Mouse (Mus musculus) brown adipose tissue, adult 24 weeks (tissue): ENCODE data around the gene Mphosph9. TPM values are rescaled to one million over a fixed set of nuclear protein-coding genes. Genes with fewer than 3 reads are reported as not detected.

ENCODE experiments used
- H3K27ac ChIP-seq: fragments of 200-500 bp; replicated peaks from 2 replicates; pipeline ENCODE4 v1.5.1; 2012; ENCODE audit warnings: low read depth, mild to moderate bottlenecking, low read length
- H3K4me1 ChIP-seq: fragments of 200-500 bp; 2 replicates; pipeline ENCODE4 v1.6.1; 2012; ENCODE audit warnings: low read length, mixed read lengths; ENCODE audit not compliant: control insufficient read depth, insufficient read depth, insufficient read length
- H3K4me3 ChIP-seq: fragments of 200-500 bp; 2 replicates; pipeline ENCODE4 v1.5.1; 2012; ENCODE audit warnings: low read depth, mild to moderate bottlenecking, low read length, moderate library complexity; ENCODE audit not compliant: insufficient read depth
- polyA plus RNA-seq: library from polyadenylated mRNA; stranded (reverse); fragments of >200 nt; gene quantifications from 2 replicates; pipeline ENCODE4 v1.2.4, GENCODE M21; 2012; ENCODE audit not compliant: missing spikeins, insufficient read depth, insufficient read length

Gene Mphosph9
- polyA plus RNA-seq, 1 experiment: 2.0 TPM

- Histone ChIP-seq H3K4me1 (peaks cover 73% of the 10 kb centered on the region), H3K4me3 (no peak overlapping the region), H3K27ac (peak overlapping the region; percentile 95)
These were observed 116.1 kb downstream of the Mphosph9 start for GRCm38 (mm10) chr5:124211669-124212068.

GRCm38 (mm10) chr5:124211234-124211633 lies 116.5 kb downstream of the Mphosph9 start:
- H3K27ac ChIP-seq: peak overlapping the region; percentile 95
- peak overlapping the region; percentile 1; the same call in 1 of the 2 replicates for H3K4me3 ChIP-seq
- H3K4me1 ChIP-seq: peaks cover 76% of the 10 kb centered on the region

GRCm38 (mm10) chr5:124210281-124211016 lies 117.3 kb downstream of the Mphosph9 start:
- no peak overlapping the region for H3K4me3 ChIP-seq
- H3K4me1 ChIP-seq: peaks cover 76% of the 10 kb centered on the region
- H3K27ac ChIP-seq: peak overlapping the region; percentile 83

- no peak overlapping the region for H3K4me3 ChIP-seq
- H3K27ac ChIP-seq: peak overlapping the region; percentile 83
- H3K4me1 ChIP-seq: peaks cover 76% of the 10 kb centered on the region
These were observed 117.9 kb downstream of the Mphosph9 start for GRCm38 (mm10) chr5:124209850-124210249.

GRCm38 (mm10) chr5:124208030-124208429 lies 119.7 kb downstream of the Mphosph9 start:
- Histone ChIP-seq H3K4me3 (no peak overlapping the region), H3K27ac (0 out of 2 replicates have a peak overlapping the region, but pooled peaks have one; percentile 5), H3K4me1 (peaks cover 77% of the 10 kb centered on the region)

GRCm38 (mm10) chr5:124206481-124207038 lies 121.2 kb downstream of the Mphosph9 start:
- Histone ChIP-seq H3K4me3 (no peak overlapping the region), H3K27ac (peak overlapping the region; percentile 87), H3K4me1 (peaks cover 74% of the 10 kb centered on the region)

GRCm38 (mm10) chr5:124205809-124206380 lies 121.9 kb downstream of the Mphosph9 start:
- no peak overlapping the region for H3K4me3 ChIP-seq
- H3K27ac ChIP-seq: peak overlapping the region; percentile 87
- H3K4me1 ChIP-seq: peaks cover 69% of the 10 kb centered on the region

- Histone ChIP-seq H3K27ac (peak overlapping the region; percentile 87), H3K4me3 (no peak overlapping the region), H3K4me1 (peaks cover 64% of the 10 kb centered on the region)
These were observed 122.6 kb downstream of the Mphosph9 start for GRCm38 (mm10) chr5:124205211-124205610.

- H3K4me3 ChIP-seq: no peak overlapping the region
- H3K27ac ChIP-seq: peak overlapping the region; percentile 47
- H3K4me1 ChIP-seq: peaks cover 57% of the 10 kb centered on the region
These were observed 123.5 kb downstream of the Mphosph9 start for GRCm38 (mm10) chr5:124204127-124204794.

- H3K27ac ChIP-seq: peak overlapping the region; percentile 65
- no peak overlapping the region for H3K4me3 ChIP-seq
- H3K4me1 ChIP-seq: peaks cover 61% of the 10 kb centered on the region
These were observed 124.5 kb downstream of the Mphosph9 start for GRCm38 (mm10) chr5:124203251-124203650.

GRCm38 (mm10) chr5:124202071-124202470 lies 125.7 kb downstream of the Mphosph9 start:
- H3K4me3 ChIP-seq: no peak overlapping the region
- peaks cover 58% of the 10 kb centered on the region for H3K4me1 ChIP-seq
- H3K27ac ChIP-seq: 0 out of 2 replicates have a peak overlapping the region, but pooled peaks have one; percentile 9

GRCm38 (mm10) chr5:124201564-124201963 lies 126.2 kb downstream of the Mphosph9 start:
- Histone ChIP-seq H3K4me1 (peaks cover 55% of the 10 kb centered on the region), H3K4me3 (no peak overlapping the region), H3K27ac (no peak overlapping the region)
